Mouse (Mus musculus) gastrocnemius, adult 18-20 months (tissue): ENCODE results near the gene Prkag2. TPM values are rescaled to one million over a fixed set of nuclear protein-coding genes. Genes with fewer than 3 reads are reported as not detected.

Source experiments
- DNase-seq: peaks from one replicate; pipeline ENCODE4 v3.0.0; 2021; ENCODE audit warnings: low spot score
- long read RNA-seq, 2 experiments: library from polyadenylated mRNA; stranded (forward); transcript quantifications; one replicate each; pipeline ENCODE4 v2.0.0; 2021
- total RNA-seq, 2 experiments: library from RNA; stranded (reverse); gene quantifications; 2 replicates each; pipeline ENCODE4 v1.2.3; 2021

Prkag2 gene
- total RNA-seq, result 1 to 10 TPM; 6.7 to 9.9 TPM
- long read RNA-seq, experiment 1, partial matches to known transcripts, result 2 of 9 reads
- long read RNA-seq, experiment 1, other reads (novel, unspliced or antisense), result 3 of 9 reads
- long read RNA-seq, experiment 2, partial matches to known transcripts, result 1 of 1 reads
- long read RNA-seq, experiment 2, other reads (novel, unspliced or antisense), result 0 of 1 reads

DNA sequence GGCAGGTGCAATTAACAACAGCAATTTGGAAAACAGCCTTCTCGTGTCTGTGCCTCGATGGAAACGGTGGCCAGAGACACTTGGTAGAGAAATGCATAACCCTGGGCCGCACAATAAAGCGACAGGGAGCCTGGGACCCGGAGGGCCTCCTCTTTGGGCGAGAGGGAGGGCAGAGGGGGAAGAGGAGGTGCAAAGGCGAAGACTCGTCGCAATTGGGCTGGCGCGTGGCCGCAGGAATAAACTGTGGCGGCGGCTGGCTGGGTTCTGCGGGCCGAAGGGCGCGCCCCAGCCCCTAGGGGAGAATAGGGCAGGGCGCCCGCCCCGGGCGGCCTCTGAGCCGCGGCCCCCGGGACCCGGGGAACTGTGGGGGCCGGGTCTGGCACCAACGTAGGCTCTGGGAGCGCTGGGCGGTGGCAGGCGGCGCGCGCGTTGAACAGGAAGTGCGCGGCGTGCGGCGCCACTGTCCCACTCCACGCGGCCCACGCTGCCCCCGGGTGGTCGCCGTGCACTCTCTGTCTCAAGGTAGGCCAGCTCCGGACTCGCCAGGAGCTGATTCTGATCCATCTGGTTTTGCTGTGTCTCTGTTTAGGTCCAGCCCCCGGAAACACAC lies at the start of gene Prkag2:
TSS of gene Prkag2 (minus strand) at position 127 of the 610 bp plus-strand sequence.
- peak; percentile 67 for DNase-seq

DNA sequence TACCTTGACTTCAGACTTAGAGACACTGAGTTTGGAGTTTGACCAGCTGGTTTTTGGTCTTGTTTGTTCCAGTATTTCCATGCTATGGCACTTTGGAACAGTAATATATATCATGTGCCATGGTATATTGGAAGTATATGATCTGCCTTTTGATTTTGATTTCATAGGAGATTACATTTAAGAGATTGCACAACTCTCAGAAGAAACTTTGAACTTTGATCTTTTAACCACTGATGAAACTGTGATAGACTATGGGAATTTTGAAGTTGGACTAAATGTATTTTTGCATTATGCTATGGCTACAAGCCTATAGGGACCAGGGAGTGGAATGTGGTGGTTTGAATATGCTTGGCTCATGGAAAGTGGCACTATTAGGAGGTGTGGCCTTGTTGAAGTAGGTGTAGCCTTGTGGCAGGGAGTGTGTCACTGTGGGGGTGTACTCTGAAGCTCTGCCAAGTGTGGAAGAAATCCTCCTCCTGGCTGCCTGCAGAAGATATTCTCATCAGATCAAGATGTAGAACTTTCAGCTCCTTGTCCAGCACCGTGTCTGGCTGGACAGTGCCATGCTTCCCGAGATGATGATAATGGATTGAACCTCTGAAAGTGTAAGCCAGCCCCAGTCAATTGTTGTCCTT lies 49.0 kb upstream of the Prkag2 start:
- DNase-seq, result no peak

DNA sequence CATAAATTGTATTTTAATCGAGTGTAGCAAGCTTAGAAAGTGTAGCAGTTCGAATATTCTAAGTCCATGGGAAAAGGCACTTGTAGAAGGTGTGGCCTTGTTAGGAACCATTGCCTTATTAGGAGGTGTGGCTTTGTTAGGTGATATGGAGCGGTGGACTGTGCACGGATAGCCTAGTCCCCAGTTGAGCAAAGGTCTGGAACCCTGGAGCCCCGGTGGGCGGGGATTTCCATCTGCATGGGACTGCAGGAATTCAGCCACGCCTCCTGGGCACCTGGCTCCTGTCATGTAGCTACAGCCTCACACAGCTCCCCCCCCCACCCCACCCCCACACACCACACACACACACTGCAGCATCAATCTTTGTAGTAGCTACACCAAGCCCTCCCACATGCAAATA lies 46.3 kb upstream of the Prkag2 start:
- no peak for DNase-seq

DNA sequence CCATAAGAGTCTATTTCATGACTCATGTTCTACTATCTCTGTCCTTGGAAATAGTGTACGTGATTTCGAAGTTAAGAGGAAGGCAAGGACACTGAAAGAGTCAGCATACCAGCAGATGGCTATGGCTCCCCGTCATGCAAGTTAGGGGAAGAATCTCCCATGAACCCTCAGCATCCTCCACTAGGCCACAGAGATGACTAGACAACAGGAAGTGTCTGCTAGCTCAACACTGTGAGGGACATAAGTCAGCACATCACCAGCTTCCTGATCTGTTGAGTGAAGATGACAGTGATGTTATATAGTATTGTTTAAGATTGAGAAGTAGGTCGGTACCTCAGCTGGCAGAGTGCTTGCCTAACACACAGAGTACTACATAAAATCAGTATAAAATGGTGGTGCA lies 27.4 kb upstream of the Prkag2 start:
- DNase-seq, result no peak

DNA sequence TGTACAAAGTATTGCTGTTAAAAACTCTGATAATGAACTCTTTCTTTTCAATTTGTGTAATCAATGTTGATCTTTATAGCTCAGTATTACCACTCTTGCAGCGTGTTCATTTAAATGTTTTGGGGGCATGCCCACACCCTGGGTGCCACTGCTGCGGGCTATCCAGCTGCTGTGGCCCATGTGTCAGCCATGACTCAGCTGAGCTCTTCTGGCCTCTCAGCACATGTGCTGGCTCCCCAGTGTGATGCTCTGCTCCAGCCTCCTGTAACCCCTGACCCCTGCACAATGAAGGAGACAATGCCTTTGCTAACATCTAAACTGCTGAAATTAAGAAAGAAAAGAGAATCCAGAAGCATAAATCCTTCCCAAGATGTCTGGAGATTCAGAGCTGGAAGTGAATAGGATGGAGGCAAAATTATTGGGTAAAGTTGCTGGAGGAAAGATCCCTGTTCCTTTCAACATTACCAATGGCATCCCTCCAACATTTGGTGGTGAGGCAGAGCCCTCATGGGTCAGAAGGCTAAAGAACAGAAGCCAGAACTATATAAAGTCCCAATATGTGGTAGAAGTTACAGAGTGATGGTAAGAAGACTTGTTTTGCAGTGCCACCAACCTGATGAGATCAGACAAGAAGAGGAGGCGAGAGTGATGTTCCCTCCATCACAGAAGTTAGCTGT lies 25.6 kb upstream of the Prkag2 start:
- DNase-seq, result no peak

DNA sequence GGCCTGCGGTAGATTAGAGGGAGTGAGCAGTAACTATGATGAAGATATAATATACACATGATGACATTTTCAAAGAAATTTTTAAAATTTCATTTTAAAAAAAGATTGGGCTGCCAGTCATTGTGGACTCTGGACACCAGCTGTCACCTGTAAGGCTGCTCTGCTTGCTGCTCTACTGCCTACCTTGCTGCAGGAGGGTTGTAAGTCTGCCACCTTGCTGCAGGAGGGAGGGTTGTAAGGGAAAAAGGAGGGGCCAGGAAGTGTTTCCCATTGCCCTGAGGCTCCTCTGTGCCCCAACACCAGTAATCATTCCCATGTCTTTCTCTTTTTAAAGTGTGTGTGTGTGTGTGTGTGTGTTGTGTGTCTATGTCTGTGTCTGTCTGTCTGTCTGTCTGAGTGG lies 22.1 kb upstream of the Prkag2 start:
- no peak for DNase-seq

DNA sequence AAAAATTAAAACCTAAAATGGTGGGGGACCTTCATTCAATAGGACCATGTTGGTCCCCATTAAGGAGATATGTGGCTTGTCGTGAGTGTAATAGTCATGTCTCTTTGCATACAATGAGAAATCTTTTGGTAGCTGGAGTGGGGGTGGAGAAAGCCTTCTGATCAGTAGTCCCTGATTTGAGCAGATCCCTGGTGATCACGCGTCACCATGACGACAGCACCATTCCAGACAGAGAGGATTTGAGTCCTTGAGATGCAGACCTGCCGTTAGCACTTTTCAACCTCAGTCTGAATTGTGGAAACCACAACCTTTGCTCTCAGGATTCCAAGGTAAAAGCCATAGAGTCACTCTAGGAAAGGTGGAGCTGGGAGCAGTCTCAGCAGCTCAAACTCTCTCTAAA lies 18.7 kb upstream of the Prkag2 start:
- no peak for DNase-seq

DNA sequence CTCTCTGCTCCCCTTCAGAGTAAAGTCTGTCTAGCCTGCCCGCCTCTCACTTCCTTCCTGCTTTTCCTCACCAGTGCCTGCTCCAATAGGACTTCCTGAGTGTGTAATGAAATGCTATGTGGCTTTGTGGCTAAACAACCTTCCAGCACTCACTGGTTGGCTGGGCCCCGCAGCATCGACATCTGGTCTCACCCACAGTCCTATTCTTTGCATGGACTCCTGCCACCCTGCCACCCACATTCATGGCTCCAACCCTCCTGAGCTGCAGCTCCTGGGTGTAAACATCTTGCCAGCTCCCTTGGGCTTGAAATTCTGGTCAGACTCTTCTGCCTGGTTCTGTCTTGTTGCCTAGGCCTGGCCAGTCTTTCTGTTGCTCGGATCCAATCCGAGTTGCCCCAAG lies 15.6 kb upstream of the Prkag2 start:
- no peak for DNase-seq

DNA sequence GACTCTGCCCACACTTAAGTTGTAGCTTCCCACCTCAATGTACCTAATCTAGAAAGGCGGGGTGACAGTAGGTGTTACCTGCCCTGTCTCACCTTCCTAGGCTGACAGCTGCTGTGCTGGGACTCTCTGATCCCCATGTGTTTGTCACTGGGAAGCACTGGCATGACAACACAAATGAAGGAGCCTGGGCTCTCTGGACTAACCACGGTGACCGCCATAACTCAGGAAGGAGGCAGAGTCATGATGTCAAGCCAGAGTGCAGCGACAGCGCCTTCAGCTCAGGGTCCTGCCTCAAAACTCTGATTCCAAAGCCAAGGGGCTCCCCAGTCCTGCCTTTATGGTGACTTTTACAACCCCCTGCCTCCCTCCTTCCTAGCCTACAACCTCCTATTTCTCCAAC lies 14.8 kb upstream of the Prkag2 start:
- no peak for DNase-seq

DNA sequence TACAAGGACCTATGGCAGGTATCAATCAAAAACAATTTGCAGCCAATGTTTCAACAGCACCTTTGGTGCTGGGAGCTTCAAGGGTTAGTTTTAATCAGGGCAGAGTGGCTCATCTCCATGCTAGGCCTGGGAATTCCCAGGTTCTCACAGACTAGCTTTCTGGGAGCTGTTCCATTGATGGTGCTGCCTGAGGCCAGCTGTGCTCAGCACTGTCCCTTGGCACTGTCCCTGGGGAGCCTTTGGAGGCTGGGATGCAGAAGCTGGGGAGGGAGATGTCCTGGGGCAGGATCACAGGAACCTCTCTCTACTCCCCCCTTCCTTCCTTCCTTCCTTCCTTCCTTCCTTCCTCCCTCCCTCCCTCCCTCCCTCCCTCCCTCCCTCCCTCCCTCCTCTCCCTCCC lies 13.7 kb upstream of the Prkag2 start:
- no peak for DNase-seq

DNA sequence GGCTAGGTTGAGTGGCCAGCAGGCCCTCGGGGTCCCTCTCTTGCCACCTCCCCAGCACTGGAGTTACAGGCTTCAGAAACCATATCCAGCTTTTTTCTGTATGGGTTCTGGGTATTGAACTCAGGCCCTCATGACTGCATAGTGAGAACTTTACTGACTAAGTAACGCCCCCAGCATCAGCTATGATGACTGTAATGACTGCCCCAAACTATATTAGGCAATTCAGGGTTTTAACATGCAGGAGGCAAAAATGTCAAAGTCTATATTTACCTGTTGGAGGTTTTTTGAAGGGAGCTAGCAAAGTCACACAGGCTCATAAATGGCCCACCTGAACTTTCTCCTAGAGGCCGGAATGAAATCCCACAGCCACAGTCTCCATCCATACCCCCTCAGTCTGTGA lies 9.9 kb upstream of the Prkag2 start:
- no peak for DNase-seq

DNA sequence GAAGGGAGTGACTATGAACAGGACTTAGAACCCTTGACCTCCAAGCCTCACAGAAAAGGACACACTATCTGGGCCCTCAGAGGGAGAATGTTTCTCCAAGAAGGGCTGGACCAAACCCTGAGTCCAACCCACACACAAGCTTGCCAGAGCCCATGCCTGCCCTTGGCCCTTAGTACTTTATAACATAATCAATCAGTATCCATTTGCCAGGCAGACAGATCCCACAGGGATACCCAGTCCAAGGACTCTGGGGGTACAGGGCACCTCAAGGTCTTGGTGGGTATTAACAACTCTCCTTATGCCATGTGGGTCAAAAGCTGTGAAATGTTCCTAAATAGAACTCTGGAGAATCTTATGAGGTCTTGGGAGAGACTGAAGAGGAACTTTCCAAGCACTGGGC lies 5.3 kb upstream of the Prkag2 start:
- DNase-seq, result no peak

DNA sequence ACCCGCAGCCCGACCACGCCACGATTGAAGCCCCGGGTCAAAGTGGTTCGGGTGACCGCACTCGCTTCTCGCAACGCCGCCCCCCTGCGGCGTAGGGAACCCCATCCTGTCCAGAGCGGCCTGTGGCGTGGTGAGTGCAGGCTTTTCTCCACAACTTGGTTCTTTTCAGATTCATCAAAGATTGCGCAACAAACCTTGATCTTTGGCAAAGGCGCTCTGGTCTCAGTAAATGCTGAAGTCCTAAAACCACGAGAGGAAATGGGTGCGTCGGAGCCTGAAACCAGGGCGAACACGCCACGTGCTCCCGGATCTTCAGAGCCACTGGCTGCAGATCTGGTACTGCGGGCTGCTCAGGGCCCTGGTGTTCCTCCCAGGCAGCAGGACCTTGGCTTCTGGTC lies 683 bp upstream of the Prkag2 start:
- DNase-seq, result peak; percentile 75

DNA sequence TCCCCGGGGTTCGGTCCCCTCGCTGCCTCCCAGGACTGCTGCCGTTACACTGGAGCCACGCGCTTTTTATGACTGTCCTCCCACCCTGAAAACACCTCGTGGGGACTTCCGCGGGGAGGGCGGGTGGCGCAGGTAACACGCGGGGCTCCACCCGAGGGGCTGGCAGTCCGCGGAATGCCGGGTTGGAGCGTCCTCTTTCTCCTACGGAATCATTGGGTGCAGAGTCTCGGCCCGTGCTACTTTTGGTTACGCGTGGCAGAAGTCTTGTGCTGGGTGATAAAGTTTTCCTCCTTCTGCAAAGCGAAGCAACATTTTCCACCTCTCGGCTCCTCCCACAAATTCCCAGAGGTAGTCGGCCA lies 306 bp downstream of the Prkag2 start:
- DNase-seq, result no peak

DNA sequence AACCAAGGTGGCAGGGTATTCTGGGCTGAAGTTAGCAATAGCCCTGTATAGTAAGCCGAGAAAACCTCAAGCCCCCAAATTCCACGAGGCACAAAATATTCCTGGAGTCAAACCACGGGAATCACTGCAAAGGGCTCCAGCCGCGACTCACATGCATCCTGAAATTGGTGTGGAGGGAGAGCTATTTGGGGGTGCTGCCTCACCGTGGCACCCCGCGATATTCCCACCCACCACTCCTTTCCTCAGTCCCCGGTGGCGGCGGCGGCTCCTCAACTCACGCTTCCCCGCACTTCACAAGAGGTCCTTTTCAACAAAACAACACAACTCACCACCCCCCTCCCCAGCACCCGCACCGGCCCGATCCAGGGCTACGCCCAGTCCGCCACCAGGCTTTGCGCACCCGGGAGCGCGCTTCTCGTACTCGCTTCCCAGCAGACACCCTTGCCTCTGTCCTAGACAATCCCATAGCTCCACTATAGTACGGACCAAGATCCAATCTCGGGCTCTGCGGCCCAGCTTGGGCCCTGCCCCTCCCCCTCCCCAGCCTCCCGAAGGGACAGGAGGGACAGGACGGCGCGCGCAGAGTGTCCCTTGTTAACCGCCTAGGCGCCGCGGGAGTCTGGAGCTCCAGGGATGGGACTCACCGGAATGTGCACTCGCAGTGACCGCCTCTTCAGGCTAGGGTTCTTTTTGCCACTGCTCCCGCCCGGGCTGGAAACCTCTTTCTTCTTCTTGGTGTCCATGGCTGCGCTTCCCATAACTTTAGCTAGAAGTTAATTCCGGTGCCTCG lies 880 bp downstream of the Prkag2 start:
- DNase-seq, result peak; percentile 29

DNA sequence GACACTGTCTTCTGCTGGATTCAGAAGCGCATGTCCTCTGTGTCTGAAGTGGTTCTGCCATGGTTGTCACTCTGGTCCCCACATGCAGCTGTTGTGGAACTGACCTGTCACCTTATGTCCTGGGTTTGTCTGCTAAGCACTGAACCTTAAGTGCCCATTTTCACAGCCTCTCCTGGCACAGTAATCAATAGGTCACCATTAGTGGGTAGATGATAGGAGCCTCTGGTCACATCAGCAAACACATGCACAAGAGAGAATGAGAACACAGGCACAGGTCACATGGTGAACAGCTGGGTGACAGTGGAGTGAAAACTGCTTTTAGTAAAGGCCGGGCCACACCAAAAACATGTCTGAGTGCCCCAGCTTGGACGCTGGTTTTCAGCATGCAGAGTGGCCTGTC lies 2.6 kb downstream of the Prkag2 start:
- DNase-seq, result no peak

DNA sequence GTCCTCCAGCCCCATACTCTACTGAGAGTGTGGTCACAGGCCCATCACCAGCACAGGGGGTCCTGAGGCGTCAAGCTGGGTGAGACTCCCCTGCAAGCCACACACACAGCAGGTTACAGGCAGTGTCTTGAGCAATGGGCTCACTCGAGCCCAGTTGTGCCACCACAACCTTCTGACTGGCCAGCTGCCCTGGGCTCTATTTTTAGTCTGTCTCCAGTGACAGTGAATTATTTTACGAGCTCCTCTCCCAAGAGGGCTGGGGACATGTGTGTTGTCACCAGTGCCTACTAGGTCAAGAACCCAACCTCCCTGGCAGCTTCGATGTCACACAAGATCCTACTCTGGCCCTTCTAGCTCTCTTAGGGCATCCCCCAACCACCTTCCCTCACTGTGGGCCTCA lies 4.0 kb downstream of the Prkag2 start:
- DNase-seq, result peak; percentile 89

DNA sequence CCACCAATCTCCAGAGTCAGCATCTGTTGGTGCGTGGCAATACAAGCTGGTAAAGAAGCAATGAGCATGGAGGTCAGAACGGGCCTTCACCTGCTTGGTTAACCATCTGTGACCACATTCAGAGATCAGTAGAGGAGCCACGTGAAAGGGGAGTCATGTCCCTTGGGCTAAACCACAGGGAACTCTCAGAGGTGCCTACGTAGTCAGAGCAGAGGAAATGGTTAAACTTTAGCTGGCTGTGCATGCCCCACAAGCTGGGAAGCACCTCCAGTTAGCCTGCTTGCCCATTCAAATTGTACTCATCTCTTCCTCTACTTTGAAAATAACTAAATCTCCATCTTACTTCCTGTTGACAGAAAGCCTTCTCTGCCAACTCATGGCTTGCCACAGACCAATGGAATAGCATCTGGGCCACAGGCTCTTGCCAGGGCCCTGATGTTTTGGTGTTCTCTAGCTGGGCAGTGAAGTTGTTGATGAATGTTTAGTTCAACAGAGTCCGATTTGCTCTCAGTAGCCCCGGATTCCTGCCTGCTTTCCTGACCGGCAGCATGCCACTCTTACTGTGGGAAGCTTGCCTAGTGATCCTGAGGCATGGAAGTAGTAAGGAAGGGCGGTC lies 7.7 kb downstream of the Prkag2 start:
- DNase-seq, result no peak

DNA sequence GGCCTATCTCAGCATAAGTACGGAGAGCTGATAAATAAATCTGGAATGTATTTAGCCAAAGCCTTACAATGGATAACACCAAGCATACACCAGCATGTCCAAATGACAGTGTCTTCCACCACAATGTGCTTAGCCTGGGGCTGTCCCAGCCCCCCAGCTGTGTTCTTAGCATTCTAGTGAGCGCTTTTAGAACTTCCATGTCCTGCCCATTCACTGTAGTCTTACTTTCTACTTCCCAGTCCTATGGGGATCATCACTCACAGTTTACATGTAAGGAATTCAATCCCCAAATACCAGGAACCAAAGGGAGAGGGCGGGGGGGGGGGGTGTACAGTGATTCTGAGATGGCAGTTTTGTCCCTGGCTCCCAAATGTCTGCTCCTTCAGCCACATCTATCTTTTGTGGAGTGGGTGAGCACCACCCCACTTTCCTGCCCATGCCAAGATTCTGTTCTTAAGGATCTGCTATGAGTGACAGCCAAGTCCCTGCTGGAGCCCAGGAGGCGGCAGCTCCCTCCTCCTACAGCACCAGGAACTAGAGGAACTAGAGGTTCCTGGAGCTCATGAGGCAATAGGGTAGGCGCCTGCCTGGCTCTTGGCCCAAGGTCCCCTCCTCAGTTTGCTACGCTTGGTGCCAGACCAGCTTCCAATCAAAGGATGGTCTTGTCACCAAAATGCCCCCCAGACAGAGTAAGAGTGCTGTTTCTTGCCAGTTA lies 11.0 kb downstream of the Prkag2 start:
- no peak for DNase-seq

DNA sequence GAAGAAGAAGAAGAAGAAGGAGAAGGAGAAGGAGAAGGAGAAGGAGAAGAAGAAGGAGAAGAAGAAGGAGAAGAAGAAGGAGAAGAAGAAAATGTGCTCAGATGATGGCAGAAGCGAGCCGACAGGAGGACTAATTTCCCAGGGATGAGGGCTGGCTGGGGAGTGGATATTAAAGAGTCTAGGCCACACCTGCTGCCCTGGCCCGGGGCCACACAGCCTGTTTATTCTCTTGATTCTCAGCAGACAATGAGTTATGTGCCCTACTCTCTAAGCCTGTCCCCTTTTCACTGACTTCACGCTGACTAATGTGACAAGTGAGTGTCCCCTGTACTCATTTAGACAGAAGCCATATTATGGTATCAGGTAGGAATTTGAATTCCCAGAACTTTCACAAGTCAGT lies 11.8 kb downstream of the Prkag2 start:
- no peak for DNase-seq

DNA sequence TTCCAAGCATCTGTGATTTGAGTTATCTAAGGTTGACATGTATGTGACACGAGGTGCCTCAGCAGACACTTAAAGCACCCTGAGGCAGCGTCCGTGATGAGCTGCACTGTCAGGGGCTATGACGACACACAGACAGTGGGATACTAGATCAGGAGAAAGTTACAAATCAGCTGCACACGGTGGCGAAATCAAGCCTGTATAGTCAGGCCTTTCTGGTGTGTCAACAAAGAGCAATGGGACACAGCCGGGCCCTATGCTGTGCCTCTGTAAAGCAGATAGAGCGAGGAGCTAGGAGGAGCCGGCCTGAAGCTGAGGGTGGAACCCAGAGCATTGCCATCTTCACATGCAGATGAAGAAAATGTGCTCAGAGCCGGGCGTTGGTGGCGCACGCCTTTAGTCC lies 12.3 kb downstream of the Prkag2 start:
- DNase-seq, result no peak
